Mouse (Mus musculus): Measurements from ENCODE around the gene Mthfd2l.

DNA sequence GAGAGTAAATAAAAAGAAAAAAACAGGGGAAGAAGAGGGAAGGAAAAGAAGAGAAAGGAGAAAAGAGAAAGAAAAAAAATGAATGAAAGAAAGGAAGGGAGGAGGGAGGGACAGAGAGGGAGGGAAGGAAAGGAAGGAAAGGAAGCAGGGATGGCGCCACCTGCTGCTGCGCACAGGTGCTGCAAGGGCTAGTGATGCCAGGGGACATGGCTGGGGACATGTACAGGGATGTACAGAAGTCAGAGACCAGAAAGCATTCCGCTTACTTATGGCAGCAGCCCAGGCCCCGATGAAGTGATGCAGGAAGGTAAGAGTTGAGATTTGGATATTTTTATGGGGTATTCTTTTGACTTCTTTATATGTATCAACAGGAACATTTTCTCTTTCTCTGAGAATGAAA is 33.4 kb downstream of the Mthfd2l start:
- TF ChIP-seq GATA1 (IDR thresholded peaks at IDR 0.05; ENCODE audit: borderline replicate concordance, low read length), result no peak
- no peak for TF ChIP-seq FLI1 (IDR thresholded peaks at IDR 0.05; ENCODE audit: low read length)

Data from megakaryocyte, embryonic 14.5 days (primary cell).